Mouse (Mus musculus) midbrain, embryonic 11.5 days (tissue): ENCODE results near the gene Rbms3. TPM values are rescaled to one million over a fixed set of nuclear protein-coding genes. Genes with fewer than 3 reads are reported as not detected.

Experiments
- ATAC-seq: fragments of 200-750 bp; cut with Nextera tagmentation; 2 replicates; pipeline ENCODE4 v1.8.0; 2017; ENCODE audit warnings: moderate TSS enrichment, moderate library complexity; ENCODE audit not compliant: low FRiP score
- DNase-seq: peaks from one replicate; pipeline ENCODE4 v3.0.0; 2015; ENCODE audit warnings: low spot score; ENCODE audit errors: missing footprints
- H3K27ac ChIP-seq: fragments of 300-500 bp; sonication (generic); 2 replicates; pipeline ENCODE4 v1.5.1; 2014; ENCODE audit warnings: low read depth, low read length
- H3K27me3 ChIP-seq: fragments of 300-500 bp; sonication (generic); 2 replicates; pipeline ENCODE4 v1.6.1; 2014; ENCODE audit warnings: mild to moderate bottlenecking, low read length, moderate library complexity, mixed read lengths; ENCODE audit not compliant: control insufficient read depth, insufficient read depth
- H3K36me3 ChIP-seq: fragments of 300-500 bp; sonication (generic); 2 replicates; pipeline ENCODE4 v1.6.1; 2014; ENCODE audit warnings: mild to moderate bottlenecking, low read length, moderate library complexity, mixed read lengths; ENCODE audit not compliant: control insufficient read depth, insufficient read depth
- H3K4me1 ChIP-seq: fragments of 300-500 bp; sonication (generic); 2 replicates; pipeline ENCODE4 v1.6.1; 2014; ENCODE audit warnings: low read length; ENCODE audit not compliant: control insufficient read depth, insufficient read depth
- H3K4me2 ChIP-seq: fragments of 300-500 bp; sonication (generic); 2 replicates; pipeline ENCODE4 v1.6.1; 2014; ENCODE audit warnings: mild to moderate bottlenecking, moderate library complexity
- H3K4me3 ChIP-seq: fragments of 300-500 bp; sonication (generic); 2 replicates; pipeline ENCODE4 v1.5.1; 2014; ENCODE audit warnings: low read depth, low read length
- H3K9ac ChIP-seq: fragments of 300-500 bp; sonication (generic); 2 replicates; pipeline ENCODE4 v1.6.1; 2014; ENCODE audit warnings: low read length
- H3K9me3 ChIP-seq: fragments of 300-500 bp; sonication (generic); 2 replicates; pipeline ENCODE4 v1.6.1; 2016; ENCODE audit warnings: low read length; ENCODE audit not compliant: control insufficient read depth
- WGBS: fragments of 180-500 bp; shearing (Covaris S2); extraction: QIAGEN DNeasy Blood & Tissue Kit; methylation state at CpG from one replicate; pipeline ENCODE4 v1.1.7; 2014; 5-methylcytosine and 5-hydroxymethylcytosine counted together
- polyA plus RNA-seq: library from polyadenylated mRNA; unstranded; fragments of >200 nt; fragmentation: Nextera tagmentation; extraction: Ambion mirVana; gene quantifications from 2 replicates; pipeline ENCODE4 v1.2.1, GENCODE M21; 2014

The Rbms3 gene
- polyA plus RNA-seq, 1 experiment from 2014 or later, result 13.6 TPM

DNA sequence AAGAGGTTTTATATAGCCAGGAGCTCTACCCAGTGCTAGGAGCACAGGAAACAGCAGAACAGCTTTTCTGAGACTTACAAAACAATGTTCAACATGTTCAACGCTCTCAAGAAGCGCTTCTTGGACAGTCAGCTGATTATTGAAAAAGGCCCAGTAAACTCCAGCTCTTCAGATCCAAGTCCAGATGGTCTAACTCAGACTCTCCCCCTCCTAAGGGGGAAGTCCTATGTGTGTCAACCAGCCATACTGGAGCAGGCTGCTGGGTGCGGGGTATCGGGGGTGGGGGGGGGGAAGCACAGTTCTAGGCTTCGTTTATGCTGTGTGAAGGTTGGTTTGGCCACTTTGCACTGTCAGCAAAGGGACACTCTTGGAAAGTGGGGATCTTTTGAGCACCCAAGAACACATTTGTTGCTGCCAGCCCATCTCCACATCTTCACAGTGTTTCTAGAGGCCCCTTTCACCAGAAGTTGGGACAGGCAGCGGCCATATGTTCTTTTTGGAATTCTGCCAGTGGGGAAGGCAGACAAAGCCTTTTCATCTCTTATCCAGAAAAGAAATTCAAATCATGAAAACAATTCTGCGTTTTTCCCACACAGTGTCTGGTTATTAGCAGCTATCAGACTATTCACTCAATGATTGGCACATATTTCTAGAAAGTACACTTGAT, 485.5 kb downstream of the Rbms3 start:
- Histone ChIP-seq H3K4me1 (no peaks in the 10 kb centered on the region), H3K9me3 (no peaks in the 10 kb centered on the region), H3K27ac (no peak overlapping the region), H3K4me3 (no peak overlapping the region), H3K27me3 (no peaks in the 10 kb centered on the region), H3K9ac (no peak overlapping the region), H3K36me3 (no peaks in the 10 kb centered on the region), H3K4me2 (no peak overlapping the region)
- ATAC-seq (no peak), DNase-seq (no peak)
- WGBS, result 92% methylated on average over 7 of the region's 7 CpGs

- Histone ChIP-seq H3K4me1 (no peaks in the 10 kb centered on the region), H3K4me3 (no peak overlapping the region), H3K4me2 (no peak overlapping the region), H3K27ac (no peak overlapping the region), H3K27me3 (no peaks in the 10 kb centered on the region), H3K9me3 (no peaks in the 10 kb centered on the region), H3K36me3 (no peaks in the 10 kb centered on the region), H3K9ac (no peak overlapping the region)
- DNase-seq (no peak), ATAC-seq (no peak)
- WGBS, result 94% methylated on average over 3 of the region's 3 CpGs
Observed at GRCm38 (mm10) chr9:117139971-117140370, 489.7 kb downstream of the Rbms3 start.

GRCm38 (mm10) chr9:117136410-117136809, 493.3 kb downstream of the Rbms3 start:
- DNase-seq, result no peak
- no peak for ATAC-seq
- 51% methylated on average over 5 of the region's 5 CpGs for WGBS

GRCm38 (mm10) chr9:117134043-117134442, 495.7 kb downstream of the Rbms3 start:
- Histone ChIP-seq H3K4me3 (no peak overlapping the region), H3K9ac (no peak overlapping the region), H3K4me1 (no peaks in the 10 kb centered on the region), H3K27ac (no peak overlapping the region), H3K9me3 (no peaks in the 10 kb centered on the region), H3K4me2 (no peak overlapping the region), H3K36me3 (no peaks in the 10 kb centered on the region), H3K27me3 (no peaks in the 10 kb centered on the region)
- 80% methylated on average over 2 of the region's 2 CpGs for WGBS
- ATAC-seq (no peak), DNase-seq (no peak)

More at GRCm38 (mm10) chr9:117136410-117136809, 493.3 kb downstream of the Rbms3 start:
- H3K4me2 ChIP-seq, result no peak overlapping the region
- H3K9me3 ChIP-seq, result no peaks in the 10 kb centered on the region
- no peaks in the 10 kb centered on the region for H3K27me3 ChIP-seq
- H3K4me1 ChIP-seq, result no peaks in the 10 kb centered on the region
- no peaks in the 10 kb centered on the region for H3K36me3 ChIP-seq
- no peak overlapping the region for H3K9ac ChIP-seq
- no peak overlapping the region for H3K27ac ChIP-seq
- H3K4me3 ChIP-seq, result no peak overlapping the region

DNA sequence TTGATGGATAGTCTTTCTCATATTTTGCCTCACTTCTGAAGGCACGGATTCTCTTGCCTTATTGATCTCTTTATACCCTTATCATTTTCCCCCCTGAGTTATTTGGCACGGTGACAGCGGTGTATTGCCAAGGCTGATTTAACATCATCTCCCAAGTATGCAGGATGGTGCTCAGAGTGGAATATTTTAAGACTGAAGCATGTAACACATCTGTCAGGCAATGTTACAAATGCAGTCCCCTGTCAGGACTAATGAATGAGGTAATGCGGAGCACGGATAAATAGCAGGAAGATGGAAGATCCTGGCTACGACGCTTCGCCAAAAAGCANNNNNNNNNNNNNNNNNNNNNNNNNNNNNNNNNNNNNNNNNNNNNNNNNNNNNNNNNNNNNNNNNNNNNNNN, 502.9 kb downstream of the Rbms3 start:
- H3K4me3 ChIP-seq, result no peak overlapping the region
- no peaks in the 10 kb centered on the region for H3K9me3 ChIP-seq
- no peaks in the 10 kb centered on the region for H3K27me3 ChIP-seq
- H3K4me1 ChIP-seq, result no peaks in the 10 kb centered on the region
- WGBS, result 86% methylated on average over 8 of the region's 8 CpGs
- H3K9ac ChIP-seq, result no peak overlapping the region
- ATAC-seq (no peak), DNase-seq (no peak)
- no peaks in the 10 kb centered on the region for H3K36me3 ChIP-seq
- H3K4me2 ChIP-seq, result no peak overlapping the region
- no peak overlapping the region for H3K27ac ChIP-seq

- no peaks in the 10 kb centered on the region for H3K27me3 ChIP-seq
- ATAC-seq (no peak), DNase-seq (no peak)
- 94% methylated on average over 6 of the region's 6 CpGs for WGBS
- no peaks in the 10 kb centered on the region for H3K9me3 ChIP-seq
- no peak overlapping the region for H3K4me3 ChIP-seq
- no peak overlapping the region for H3K4me2 ChIP-seq
- H3K36me3 ChIP-seq, result no peaks in the 10 kb centered on the region
- H3K9ac ChIP-seq, result no peak overlapping the region
- no peak overlapping the region for H3K27ac ChIP-seq
- no peaks in the 10 kb centered on the region for H3K4me1 ChIP-seq
Observed at GRCm38 (mm10) chr9:117125844-117126243, 503.9 kb downstream of the Rbms3 start.

GRCm38 (mm10) chr9:117121572-117121971, 508.1 kb downstream of the Rbms3 start:
- H3K9ac ChIP-seq, result no peak overlapping the region
- no peaks in the 10 kb centered on the region for H3K4me1 ChIP-seq
- H3K27me3 ChIP-seq, result no peaks in the 10 kb centered on the region
- no peaks in the 10 kb centered on the region for H3K36me3 ChIP-seq
- no peak for DNase-seq
- ATAC-seq, result no peak
- no peak overlapping the region for H3K4me2 ChIP-seq
- no peak overlapping the region for H3K4me3 ChIP-seq
- H3K9me3 ChIP-seq, result no peaks in the 10 kb centered on the region
- WGBS, result 91% methylated on average over 6 of the region's 6 CpGs
- no peak overlapping the region for H3K27ac ChIP-seq

GRCm38 (mm10) chr9:117117181-117117729, 512.5 kb downstream of the Rbms3 start:
- H3K4me2 ChIP-seq, result no peak overlapping the region
- H3K27me3 ChIP-seq, result no peaks in the 10 kb centered on the region
- no peak overlapping the region for H3K27ac ChIP-seq
- DNase-seq (no peak), ATAC-seq (no peak)
- no peaks in the 10 kb centered on the region for H3K36me3 ChIP-seq
- H3K9ac ChIP-seq, result no peak overlapping the region
- 92% methylated on average over 10 of the region's 10 CpGs for WGBS
- no peaks in the 10 kb centered on the region for H3K9me3 ChIP-seq
- no peaks in the 10 kb centered on the region for H3K4me1 ChIP-seq
- H3K4me3 ChIP-seq, result no peak overlapping the region

- Histone ChIP-seq H3K27ac (no peak overlapping the region), H3K4me3 (no peak overlapping the region), H3K4me1 (no peaks in the 10 kb centered on the region), H3K9ac (no peak overlapping the region), H3K36me3 (no peaks in the 10 kb centered on the region), H3K27me3 (no peaks in the 10 kb centered on the region), H3K9me3 (no peaks in the 10 kb centered on the region), H3K4me2 (no peak overlapping the region)
- DNase-seq (no peak), ATAC-seq (no peak)
- 71% methylated on average over 2 of the region's 2 CpGs for WGBS
Observed at GRCm38 (mm10) chr9:117115609-117116008, 514.1 kb downstream of the Rbms3 start.
